Mouse (Mus musculus): ENCODE data around the gene Gsdma2. TPM values are rescaled to one million over a fixed set of nuclear protein-coding genes. Genes with fewer than 3 reads are reported as not detected.

Gene Gsdma2
- 0.14 and 0.16 TPM in 2 replicates for polyA plus RNA-seq (2015; fragmentation: Nextera tagmentation; extraction: Ambion mirVana)

GRCm38 (mm10) chr11:98646459-98646858, at the start of gene Gsdma2:
Gene Gsdma2, plus strand, starts transcription at chr11:98646759.
- no peak for TF ChIP-seq CTCF (IDR thresholded peaks at IDR 0.05; ENCODE audit: low read depth)
- Histone ChIP-seq H3K36me3 (ENCODE audit: control insufficient read depth, insufficient read depth) (no peaks in the 10 kb centered on the region), H3K27me3 (replicated peaks; ENCODE audit: control insufficient read depth, insufficient read depth, low read length) (no peaks in the 10 kb centered on the region), H3K27ac (ENCODE audit: low read depth, low read length) (no peak within 1 kb of the TSS), H3K4me2 (replicated peaks; ENCODE audit: low read depth) (no peak within 1 kb of the TSS), H3K4me1 (replicated peaks; ENCODE audit: control insufficient read depth, insufficient read depth, low read length) (no peaks in the 10 kb centered on the region), H3K9me3 (ENCODE audit: control insufficient read depth) (no peaks in the 10 kb centered on the region), H3K9ac (ENCODE audit: low read depth, low read length) (no peak within 1 kb of the TSS), H3K4me3 (ENCODE audit: low read depth, low read length) (no peak within 1 kb of the TSS)
- no peak for ATAC-seq
- WGBS, result 43% methylated on average over 2 of the region's 2 CpGs

- no peak; the same call in 1 of the 2 replicates for ATAC-seq
- H3K9me3 ChIP-seq (ENCODE audit: control insufficient read depth), result no peaks in the 10 kb centered on the region
Observed at GRCm38 (mm10) chr11:98597363-98597762, 49.2 kb upstream of the Gsdma2 start.

DNA sequence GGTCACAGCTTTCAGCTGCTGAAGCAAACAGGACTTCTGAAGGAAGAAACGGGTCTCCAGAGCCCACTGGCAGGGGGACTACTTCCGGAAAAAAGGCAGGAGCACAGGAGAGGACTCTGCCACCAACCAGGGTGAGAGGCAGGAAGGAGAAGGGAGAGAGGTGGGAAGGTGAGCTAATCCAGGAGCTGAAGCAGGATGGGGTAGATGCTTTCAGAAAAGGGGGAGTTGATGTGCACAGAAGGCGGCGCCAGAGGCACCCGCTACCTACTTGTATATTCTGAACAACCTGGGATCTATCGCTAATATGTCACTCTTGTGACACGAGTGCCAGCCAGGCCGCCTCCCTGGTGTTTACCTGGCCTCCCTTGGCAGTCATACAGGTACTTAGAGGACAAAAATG, 48.6 kb upstream of the Gsdma2 start, which contains the start of gene Lrrc3c:
Gene Lrrc3c, plus strand, starts transcription at position 301 of the 400 bp plus-strand sequence.
- no peak within 1 kb of the TSS for H3K4me3 ChIP-seq (ENCODE audit: low read depth, low read length)
- no peak for ATAC-seq
- no peak within 1 kb of the TSS for H3K9ac ChIP-seq (ENCODE audit: low read depth, low read length)
- 0 out of 2 replicates have a peak within 1 kb of the TSS, but pooled peaks have one; percentile 9 for H3K4me2 ChIP-seq (replicated peaks; ENCODE audit: low read depth)
- H3K4me1 ChIP-seq (replicated peaks; ENCODE audit: control insufficient read depth, insufficient read depth, low read length), result no peaks in the 10 kb centered on the region; the same call in 1 of the 2 replicates
- TF ChIP-seq CTCF (IDR thresholded peaks at IDR 0.05; ENCODE audit: low read depth), result no peak
- 78% methylated on average over 8 of the region's 8 CpGs for WGBS
- no peaks in the 10 kb centered on the region for H3K9me3 ChIP-seq (ENCODE audit: control insufficient read depth)
- peaks cover 11% of the 10 kb centered on the region; the same call in 1 of the 2 replicates for H3K27me3 ChIP-seq (replicated peaks; ENCODE audit: control insufficient read depth, insufficient read depth, low read length)
- no peak within 1 kb of the TSS for H3K27ac ChIP-seq (ENCODE audit: low read depth, low read length)
- no peaks in the 10 kb centered on the region for H3K36me3 ChIP-seq (ENCODE audit: control insufficient read depth, insufficient read depth)

More at GRCm38 (mm10) chr11:98597363-98597762, 49.2 kb upstream of the Gsdma2 start:
- TF ChIP-seq CTCF (IDR thresholded peaks at IDR 0.05; ENCODE audit: low read depth), result peak; percentile 84
- H3K36me3 ChIP-seq (ENCODE audit: control insufficient read depth, insufficient read depth), result no peaks in the 10 kb centered on the region
- H3K4me2 ChIP-seq (replicated peaks; ENCODE audit: low read depth), result no peak overlapping the region
- 35% methylated on average over 6 of the region's 6 CpGs for WGBS
- no peaks in the 10 kb centered on the region; the same call in 1 of the 2 replicates for H3K4me1 ChIP-seq (replicated peaks; ENCODE audit: control insufficient read depth, insufficient read depth, low read length)
- H3K27ac ChIP-seq (ENCODE audit: low read depth, low read length), result no peak overlapping the region
- peaks cover 11% of the 10 kb centered on the region; the same call in 1 of the 2 replicates for H3K27me3 ChIP-seq (replicated peaks; ENCODE audit: control insufficient read depth, insufficient read depth, low read length)
- no peak overlapping the region for H3K9ac ChIP-seq (ENCODE audit: low read depth, low read length)
- H3K4me3 ChIP-seq (ENCODE audit: low read depth, low read length), result no peak overlapping the region

DNA sequence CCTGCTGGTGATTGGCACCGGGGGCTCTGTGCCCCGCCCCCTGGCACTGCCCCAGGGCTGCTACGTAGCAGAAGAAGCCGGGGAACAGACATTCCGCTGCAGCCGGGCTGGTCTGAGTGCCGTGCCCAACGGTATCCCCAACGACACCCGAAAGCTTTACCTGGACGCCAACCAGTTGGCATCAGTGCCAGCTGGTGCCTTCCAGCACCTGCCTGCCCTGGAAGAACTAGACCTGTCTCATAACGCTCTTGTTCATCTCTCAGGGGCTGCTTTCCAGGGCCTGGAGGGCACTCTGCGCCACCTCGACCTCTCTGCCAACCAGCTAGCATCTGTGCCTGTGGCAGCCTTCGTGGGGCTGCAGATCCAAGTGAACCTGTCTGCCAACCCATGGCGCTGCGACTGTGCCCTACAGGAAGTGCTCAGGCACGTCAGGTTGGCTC, 47.7 kb upstream of the Gsdma2 start:
- no peak overlapping the region for H3K9ac ChIP-seq (ENCODE audit: low read depth, low read length)
- no peaks in the 10 kb centered on the region; the same call in 1 of the 2 replicates for H3K4me1 ChIP-seq (replicated peaks; ENCODE audit: control insufficient read depth, insufficient read depth, low read length)
- H3K4me3 ChIP-seq (ENCODE audit: low read depth, low read length), result no peak overlapping the region
- peaks cover 11% of the 10 kb centered on the region; the same call in 1 of the 2 replicates for H3K27me3 ChIP-seq (replicated peaks; ENCODE audit: control insufficient read depth, insufficient read depth, low read length)
- no peak for ATAC-seq
- H3K9me3 ChIP-seq (ENCODE audit: control insufficient read depth), result no peaks in the 10 kb centered on the region
- whole genome bisulfite sequencing, result 60% methylated on average over 18 of the region's 18 CpGs
- TF ChIP-seq CTCF (IDR thresholded peaks at IDR 0.05; ENCODE audit: low read depth), result no peak
- H3K27ac ChIP-seq (ENCODE audit: low read depth, low read length), result no peak overlapping the region
- 0 out of 2 replicates have a peak overlapping the region, but pooled peaks have one; percentile 9 for H3K4me2 ChIP-seq (replicated peaks; ENCODE audit: low read depth)
- no peaks in the 10 kb centered on the region for H3K36me3 ChIP-seq (ENCODE audit: control insufficient read depth, insufficient read depth)

- TF ChIP-seq CTCF (IDR thresholded peaks at IDR 0.05; ENCODE audit: low read depth), result no peak
- Histone ChIP-seq H3K36me3 (ENCODE audit: control insufficient read depth, insufficient read depth) (no peaks in the 10 kb centered on the region), H3K4me2 (replicated peaks; ENCODE audit: low read depth) (0 out of 2 replicates have a peak overlapping the region, but pooled peaks have one; percentile 9), H3K9ac (ENCODE audit: low read depth, low read length) (no peak overlapping the region), H3K4me3 (ENCODE audit: low read depth, low read length) (no peak overlapping the region), H3K27ac (ENCODE audit: low read depth, low read length) (no peak overlapping the region), H3K4me1 (replicated peaks; ENCODE audit: control insufficient read depth, insufficient read depth, low read length) (no peaks in the 10 kb centered on the region; the same call in 1 of the 2 replicates), H3K27me3 (replicated peaks; ENCODE audit: control insufficient read depth, insufficient read depth, low read length) (peaks cover 11% of the 10 kb centered on the region; the same call in 1 of the 2 replicates), H3K9me3 (ENCODE audit: control insufficient read depth) (no peaks in the 10 kb centered on the region)
- WGBS, result 40% methylated on average over 18 of the region's 18 CpGs
- no peak for ATAC-seq
Observed at GRCm38 (mm10) chr11:98599291-98599690, 47.3 kb upstream of the Gsdma2 start.

DNA sequence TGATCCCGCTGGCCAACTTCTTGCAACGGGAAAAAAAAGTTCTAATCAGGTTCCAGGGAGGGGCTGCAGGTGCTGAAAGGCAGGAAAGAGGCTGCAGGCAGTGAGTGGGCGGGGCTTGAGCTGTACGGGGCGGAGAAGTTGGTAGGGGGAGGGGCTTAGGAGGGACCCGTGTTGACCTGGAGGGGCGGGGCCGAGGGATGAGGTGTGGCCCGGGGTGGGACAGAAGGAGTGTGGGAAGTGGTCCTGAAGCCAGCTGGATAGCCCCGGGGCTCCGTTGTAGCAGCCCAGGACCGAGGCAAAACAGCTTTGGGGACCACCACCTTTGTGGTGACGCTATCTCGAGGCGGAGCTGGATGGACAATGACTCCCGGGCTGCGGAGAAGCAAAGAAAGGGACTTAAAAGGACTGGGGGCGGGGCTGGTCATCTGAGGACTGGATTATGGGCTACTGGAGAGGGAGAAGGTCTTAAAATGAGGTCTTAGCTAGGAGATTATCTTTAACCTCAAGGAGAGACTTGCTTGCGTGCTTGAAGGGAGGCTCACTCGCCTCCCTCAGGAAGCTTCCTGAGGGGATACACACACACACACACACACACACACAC, 44.4 kb upstream of the Gsdma2 start:
- Histone ChIP-seq H3K9me3 (ENCODE audit: control insufficient read depth) (no peaks in the 10 kb centered on the region), H3K4me3 (ENCODE audit: low read depth, low read length) (peak overlapping the region; percentile 29), H3K4me2 (replicated peaks; ENCODE audit: low read depth) (peak overlapping the region; percentile 70), H3K27ac (ENCODE audit: low read depth, low read length) (no peak overlapping the region), H3K27me3 (replicated peaks; ENCODE audit: control insufficient read depth, insufficient read depth, low read length) (peaks cover 11% of the 10 kb centered on the region; the same call in 1 of the 2 replicates), H3K9ac (ENCODE audit: low read depth, low read length) (no peak overlapping the region), H3K36me3 (ENCODE audit: control insufficient read depth, insufficient read depth) (no peaks in the 10 kb centered on the region), H3K4me1 (replicated peaks; ENCODE audit: control insufficient read depth, insufficient read depth, low read length) (no peaks in the 10 kb centered on the region; the same call in 1 of the 2 replicates)
- peak; percentile 37 for ATAC-seq
- 3% methylated on average over 20 of the region's 20 CpGs for WGBS
- no peak for TF ChIP-seq CTCF (IDR thresholded peaks at IDR 0.05; ENCODE audit: low read depth)
